8 mouse cellular contexts compared by ENCODE assay signal in the genomic region with DNA sequence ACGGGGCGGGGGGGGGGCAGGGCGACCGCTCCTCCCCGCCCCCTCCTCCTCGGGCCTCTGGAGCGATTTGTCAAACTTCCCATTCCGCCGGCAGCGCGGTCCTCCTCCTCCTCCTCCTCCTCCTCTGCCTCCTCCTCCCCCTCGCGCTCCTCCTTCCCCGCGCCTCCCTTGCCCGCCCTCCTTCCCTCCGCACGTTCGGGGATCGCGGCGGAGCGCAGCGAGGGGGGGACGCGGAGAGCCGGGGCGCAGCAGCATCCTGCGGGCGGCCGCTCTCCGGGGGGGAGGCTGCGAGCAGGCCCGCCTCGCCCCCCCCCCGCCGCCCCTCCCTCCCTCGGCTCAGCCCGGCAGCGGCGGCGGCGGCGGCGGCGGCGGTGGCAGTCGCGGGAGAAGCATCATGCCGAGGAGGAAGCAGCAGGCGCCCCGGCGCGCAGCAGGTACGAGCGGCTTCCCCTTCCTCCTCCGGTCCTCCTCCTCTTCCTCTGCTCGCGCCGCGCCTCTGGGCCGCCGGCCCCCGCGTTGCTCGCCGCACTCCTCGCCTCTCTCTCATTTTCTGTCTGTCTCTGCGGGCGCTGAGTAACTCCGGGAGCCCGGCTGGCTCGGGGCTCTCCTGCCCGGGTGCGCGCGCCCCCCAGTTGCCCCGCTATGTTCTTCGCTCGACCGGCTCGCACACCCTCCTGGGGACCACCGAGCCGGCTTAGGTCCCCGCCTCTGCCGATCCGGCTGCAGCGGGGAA. TPM values are rescaled to one million over a fixed set of nuclear protein-coding genes. Genes with fewer than 3 reads are reported as not detected.
A peak's percentile ranks its signal among the peaks of the same experiment; 100 is the strongest.
DNase-seq lines count a peak whose midpoint lies in the region; ATAC-seq and TF ChIP-seq lines count a peak whose summit lies in the region.

A gene (plus strand): TSS at position 263 of the 733 bp plus-strand sequence.

- H3K36me3 ChIP-seq in hindbrain, embryonic 12.5 days: no peaks in the 10 kb centered on the region
- no peaks in the 10 kb centered on the region for H3K36me3 ChIP-seq in lung, postnatal 0 days (ENCODE audit: insufficient read depth, low read length)

- peak; percentile 77 for DNase-seq in Muller cell, postnatal 12 days (ENCODE audit: inconsistent ontology term)
- DNase-seq in cerebellum, adult 11-12 months: peak; percentile 75
- peak; percentile 50 to 56 for DNase-seq in layer of hippocampus, postnatal 25 days (ENCODE audit: extremely low spot score in 1 of 2, low spot score in 1 of 2)
- DNase-seq in lung, postnatal 0 days (ENCODE audit: low spot score): peak; percentile 86
- peak; percentile 73 for DNase-seq in retina, embryonic 14.5 days (ENCODE audit: low spot score)

- peak within 1 kb of the TSS; percentile 95 for H3K27ac ChIP-seq in hindbrain, embryonic 12.5 days
- H3K27ac ChIP-seq in lung, postnatal 0 days (ENCODE audit: low read length): peak within 1 kb of the TSS; percentile 85

- ATAC-seq in frontal cortex, adult (ENCODE audit: low TSS enrichment): peak; percentile 24; the same call in 1 of the 2 replicates
- peak; percentile 64 for ATAC-seq in hindbrain, embryonic 12.5 days (ENCODE audit: low FRiP score)
- ATAC-seq in lung, postnatal 0 days: peak; percentile 57
- no peak for ATAC-seq in monocyte, adult 5-6 weeks (replicated peaks; ENCODE audit: insufficient number of reproducible peaks, low FRiP score, low TSS enrichment, poor library complexity, severe bottlenecking)

- peak within 1 kb of the TSS; percentile 78 for H3K9ac ChIP-seq in hindbrain, embryonic 12.5 days
- peak within 1 kb of the TSS; percentile 46 for H3K9ac ChIP-seq in lung, postnatal 0 days (replicated peaks; ENCODE audit: low read depth)

- no peak for TF ChIP-seq CTCF in lung, postnatal 0 days (IDR thresholded peaks at IDR 0.05)

- peaks cover 29% of the 10 kb centered on the region for H3K27me3 ChIP-seq in hindbrain, embryonic 12.5 days
- H3K27me3 ChIP-seq in lung, postnatal 0 days (replicated peaks; ENCODE audit: insufficient read depth, low read length): peaks cover 18% of the 10 kb centered on the region

- H3K4me2 ChIP-seq in hindbrain, embryonic 12.5 days (replicated peaks): peak within 1 kb of the TSS; percentile 99
- H3K4me2 ChIP-seq in lung, postnatal 0 days (replicated peaks; ENCODE audit: low read depth, low read length): peak within 1 kb of the TSS; percentile 71

- H3K4me1 ChIP-seq in hindbrain, embryonic 12.5 days: peaks cover 45% of the 10 kb centered on the region
- H3K4me1 ChIP-seq in lung, postnatal 0 days (ENCODE audit: insufficient read depth, low read depth, low read length): no peaks in the 10 kb centered on the region; the same call in 1 of the 2 replicates

- WGBS in hindbrain, embryonic 12.5 days: under 1% methylated on average over 40 of the region's 88 CpGs
- WGBS in lung, postnatal 0 days: under 1% methylated on average over 34 of the region's 88 CpGs

- no peak for TF ChIP-seq EP300 in lung, postnatal 0 days (IDR thresholded peaks at IDR 0.05)

- peak within 1 kb of the TSS; percentile 90 for H3K4me3 ChIP-seq in hindbrain, embryonic 12.5 days
- peak within 1 kb of the TSS; percentile 74 for H3K4me3 ChIP-seq in lung, postnatal 0 days (ENCODE audit: low read depth, low read length)

- no peaks in the 10 kb centered on the region for H3K9me3 ChIP-seq in hindbrain, embryonic 12.5 days (replicated peaks)
- no peaks in the 10 kb centered on the region for H3K9me3 ChIP-seq in lung, postnatal 0 days (ENCODE audit: low read length)

RNA-seq across cellular contexts. Expression of the gene that starts here (rescaled TPM):
- 25.5 and 25.7 TPM in 2 replicates for polyA plus RNA-seq in hindbrain, embryonic 12.5 days (2016; fragmentation: Nextera tagmentation; extraction: Ambion mirVana)
- 10 to 100 TPM; 10.1 to 14.3 TPM for total RNA-seq in layer of hippocampus, postnatal 25 days (2021)
- 4.1 and 5.8 TPM in 2 replicates for polyA plus RNA-seq in lung, postnatal 0 days (2015; fragmentation: Nextera tagmentation; extraction: Ambion mirVana)
- 1.3 to 12.4 TPM (median 2.1 TPM) in 3 replicates for total RNA-seq in monocyte, adult 5-6 weeks (2017)
